Mouse (Mus musculus): ENCODE data around the gene Cass4.

Gene Cass4

DNA sequence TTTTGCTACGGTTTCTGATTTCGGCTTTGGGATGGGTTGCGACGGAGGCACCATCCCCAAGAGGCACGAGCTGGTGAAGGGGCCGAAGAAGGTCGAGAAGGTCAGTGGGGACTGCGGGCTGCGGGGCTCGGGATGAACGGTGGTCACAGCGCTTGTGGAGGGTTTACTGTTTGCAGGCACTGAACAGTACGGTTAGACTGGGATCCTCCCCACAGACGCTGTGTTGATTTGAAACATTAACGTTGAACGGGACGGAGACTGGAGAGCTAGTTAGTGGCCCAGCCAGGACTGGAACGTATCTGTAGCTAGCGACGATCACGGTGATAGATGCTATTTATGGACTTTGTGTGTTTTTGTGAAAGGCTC, 47.0 kb downstream of the Cass4 start:
- DNase-seq (ENCODE audit: low spot score), result no peak

- DNase-seq (ENCODE audit: low spot score), result peak; percentile 90
Measured at GRCm38 (mm10) chr2:172441176-172441575, 47.6 kb downstream of the Cass4 start.

DNA sequence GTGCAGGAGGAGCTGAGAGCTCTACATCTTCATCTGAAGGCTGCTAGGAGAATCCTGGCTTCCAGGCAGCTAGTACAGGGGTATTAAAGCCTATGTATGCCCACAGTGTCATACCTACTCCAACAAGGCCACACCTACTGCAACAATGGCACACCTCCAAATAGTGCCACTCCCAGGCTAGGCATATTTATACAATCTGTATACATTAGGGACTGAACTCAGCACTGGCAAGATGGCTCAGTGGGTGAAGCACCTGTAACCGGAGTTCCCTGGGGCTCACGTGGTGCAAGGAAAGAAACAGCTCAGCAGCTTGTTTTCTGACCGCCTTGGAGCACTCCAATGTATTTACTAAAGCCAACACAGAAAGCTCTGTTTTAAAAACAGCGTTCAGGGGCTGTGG, 52.0 kb downstream of the Cass4 start:
- DNase-seq (ENCODE audit: low spot score), result no peak

GRCm38 (mm10) chr2:172447317-172447716, 53.7 kb downstream of the Cass4 start:
- peak; percentile 46 for DNase-seq (ENCODE audit: low spot score)

- DNase-seq (ENCODE audit: low spot score), result no peak
Measured at GRCm38 (mm10) chr2:172448329-172448728, 54.7 kb downstream of the Cass4 start.

DNA sequence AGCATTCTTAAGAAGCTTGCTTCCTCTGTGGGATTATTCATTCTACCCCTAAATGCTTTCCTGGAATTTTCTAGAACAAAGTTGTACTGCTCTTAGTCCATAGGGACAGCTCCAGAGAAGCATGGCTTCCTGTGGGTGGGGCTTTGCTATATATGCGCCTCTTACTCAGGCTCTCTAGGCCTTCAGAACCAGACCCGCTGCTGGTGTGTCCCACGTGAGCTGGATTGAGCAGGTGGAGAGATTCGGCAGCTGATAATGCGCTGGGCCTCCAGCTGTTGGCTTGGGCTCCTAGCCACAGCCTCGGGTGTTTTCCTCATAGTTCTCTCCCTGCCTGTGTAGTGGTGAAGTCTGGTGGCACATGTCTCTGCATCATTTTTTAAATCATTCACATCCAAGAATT, 57.0 kb downstream of the Cass4 start:
- no peak for DNase-seq (ENCODE audit: low spot score)

GRCm38 (mm10) chr2:172452031-172452430, 58.4 kb downstream of the Cass4 start:
- no peak for DNase-seq (ENCODE audit: low spot score)

- no peak for DNase-seq (ENCODE audit: low spot score)
Measured at GRCm38 (mm10) chr2:172452458-172452857, 58.9 kb downstream of the Cass4 start.

GRCm38 (mm10) chr2:172458496-172458895, 64.9 kb downstream of the Cass4 start, which contains the start of gene Gcnt7:
Gcnt7 (minus strand) TSS chr2:172458596.
- DNase-seq (ENCODE audit: low spot score), result no peak

DNA sequence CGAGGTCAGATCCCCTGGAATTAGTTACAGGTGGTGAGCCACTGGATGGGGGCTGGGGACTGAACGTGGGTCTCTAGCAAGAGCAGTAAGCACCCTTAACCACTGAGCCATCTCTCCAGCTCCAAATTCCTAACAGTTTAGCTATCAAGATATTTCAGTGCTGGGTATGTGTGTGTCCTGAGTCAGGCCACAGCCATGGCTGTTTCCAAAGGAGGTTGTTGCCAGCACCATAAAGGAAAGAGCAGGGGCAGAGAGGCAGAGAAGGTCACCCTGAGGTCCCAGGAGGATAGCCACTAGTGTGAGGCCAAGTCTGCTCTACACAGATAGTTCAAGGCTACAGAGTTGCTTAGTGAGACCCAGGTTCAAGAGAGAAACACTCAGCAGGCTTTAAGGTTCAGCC, 67.1 kb downstream of the Cass4 start:
- DNase-seq (ENCODE audit: low spot score), result no peak

DNA sequence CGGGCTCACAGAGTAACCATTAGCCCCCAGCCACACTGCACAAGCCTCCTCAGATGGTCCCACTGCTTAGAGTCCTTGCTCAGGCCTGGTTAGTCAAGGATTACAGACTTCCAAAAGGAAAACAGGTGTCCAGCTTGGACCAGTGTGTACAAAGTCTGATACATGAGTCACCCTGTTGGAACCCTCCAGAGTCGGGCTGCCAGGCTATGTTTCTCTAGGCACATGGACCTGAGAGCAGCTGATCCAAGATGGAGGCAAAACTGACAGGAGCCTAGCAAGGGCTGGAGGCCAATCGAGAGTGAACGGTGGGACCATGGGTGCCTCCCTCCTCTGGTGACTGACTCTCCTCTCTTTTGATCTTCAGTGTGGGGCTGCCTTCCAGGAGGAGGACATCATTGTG, 69.2 kb downstream of the Cass4 start:
- DNase-seq (ENCODE audit: low spot score), result no peak

DNA sequence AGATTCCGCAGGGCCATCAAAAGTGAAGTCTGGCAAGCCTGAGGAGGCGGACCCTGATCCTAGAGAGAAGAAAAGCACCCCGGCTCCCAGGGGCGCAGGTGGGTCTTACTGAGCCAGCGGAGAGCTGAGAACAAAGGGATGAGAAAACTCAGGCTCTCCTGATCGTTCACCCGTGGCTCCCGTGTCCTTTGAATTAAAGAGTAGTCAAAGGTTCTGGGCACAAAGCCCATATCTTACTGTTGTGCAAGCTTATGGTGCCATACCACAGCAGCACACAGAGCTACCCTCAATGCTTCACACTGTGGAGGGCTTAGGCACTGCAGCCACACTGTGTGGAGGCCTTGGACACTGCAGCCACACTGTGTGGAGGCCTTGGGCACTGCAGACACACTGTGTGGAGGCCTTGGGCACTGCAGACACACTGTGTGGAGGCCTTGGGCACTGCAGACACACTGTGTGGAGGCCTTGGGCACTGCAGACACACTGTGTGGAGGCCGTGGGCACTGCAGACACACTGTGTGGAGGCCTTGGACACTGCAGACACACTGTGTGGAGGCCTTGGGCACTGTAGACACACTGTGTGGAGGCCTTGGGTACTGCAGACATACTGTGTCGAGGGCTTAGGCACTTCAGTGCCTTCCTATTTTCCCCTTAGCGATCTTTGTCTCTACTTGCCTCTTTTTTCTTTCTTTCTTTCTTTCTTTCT, 73.0 kb downstream of the Cass4 start:
- no peak for DNase-seq (ENCODE audit: low spot score)

DNA sequence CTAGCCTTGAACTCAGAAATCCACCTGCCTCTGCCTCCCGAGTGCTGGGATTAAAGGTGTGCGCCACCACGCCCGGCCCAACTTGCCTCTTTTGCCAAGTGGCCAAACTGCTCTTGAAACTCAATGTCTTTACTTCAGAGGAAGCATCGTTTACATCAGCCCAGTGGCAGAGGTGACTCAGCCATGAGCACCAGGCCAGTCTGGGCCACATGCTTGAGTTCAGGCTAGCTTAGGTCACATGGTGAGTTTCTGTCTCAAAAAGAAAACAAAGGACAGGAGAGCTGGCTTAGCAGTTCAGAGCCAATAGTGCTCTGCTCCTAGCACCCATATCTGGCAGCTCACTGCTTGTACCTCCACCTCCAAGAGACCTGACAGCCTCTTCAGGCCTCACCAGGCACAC, 73.6 kb downstream of the Cass4 start:
- DNase-seq (ENCODE audit: low spot score), result peak; percentile 45

GRCm38 (mm10) chr2:172468346-172468819, 74.8 kb downstream of the Cass4 start:
- peak; percentile 88 for DNase-seq (ENCODE audit: low spot score)

DNA sequence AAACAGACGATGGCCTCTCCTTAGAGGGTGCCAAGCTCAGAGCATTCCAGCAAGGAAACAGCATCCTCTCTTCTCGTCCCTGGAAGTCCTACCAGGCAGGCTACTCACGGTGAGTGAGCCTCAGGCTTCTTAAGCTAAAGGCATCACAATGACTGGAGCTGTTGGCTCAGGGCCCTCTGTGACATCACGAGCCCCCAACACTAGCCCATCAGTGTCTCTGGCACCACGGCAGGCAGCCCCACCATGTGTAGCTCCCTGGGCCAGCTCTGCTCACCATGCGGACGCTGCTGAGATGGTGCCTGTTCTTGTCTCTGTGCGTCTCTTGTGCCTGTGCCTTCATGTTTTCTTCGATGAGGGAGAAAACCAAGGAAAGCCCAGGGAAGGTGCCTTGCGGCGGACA, 78.7 kb downstream of the Cass4 start, which contains the start of gene Fam209:
TSS of gene Fam209 (plus strand) at position 203 of the 400 bp plus-strand sequence.
- DNase-seq (ENCODE audit: low spot score), result no peak

GRCm38 (mm10) chr2:172473591-172473990, 80.0 kb downstream of the Cass4 start:
- DNase-seq (ENCODE audit: low spot score), result peak; percentile 95

GRCm38 (mm10) chr2:172474970-172475369, 81.4 kb downstream of the Cass4 start:
- peak; percentile 43 for DNase-seq (ENCODE audit: low spot score)

DNA sequence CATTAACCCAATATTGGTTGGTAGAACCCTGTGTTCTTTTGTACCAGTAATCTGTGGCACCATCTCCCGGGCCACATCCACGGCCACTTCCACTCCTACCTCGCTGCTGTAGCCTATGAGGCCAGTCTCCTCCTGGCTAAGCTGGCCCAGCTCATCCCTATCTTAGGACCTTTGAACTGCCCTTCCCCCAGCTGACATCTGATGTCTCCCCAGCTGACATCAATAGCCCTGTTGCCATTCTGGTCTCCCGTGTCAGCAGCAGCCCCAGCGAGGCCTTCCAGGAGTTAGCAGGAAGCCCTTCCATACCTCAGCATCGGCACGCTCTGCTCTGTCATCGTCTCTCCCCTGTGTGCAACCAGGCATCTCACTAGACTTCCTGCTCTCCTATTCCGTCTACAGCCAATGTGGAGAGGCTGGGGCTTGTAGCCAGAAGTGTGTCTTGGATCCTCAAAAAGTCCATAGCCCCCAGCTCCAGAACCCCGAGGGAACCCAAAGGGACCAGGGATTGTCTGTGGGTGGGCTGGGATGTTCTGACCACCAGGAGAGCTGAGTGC, 83.2 kb downstream of the Cass4 start:
- no peak for DNase-seq (ENCODE audit: low spot score)

DNA sequence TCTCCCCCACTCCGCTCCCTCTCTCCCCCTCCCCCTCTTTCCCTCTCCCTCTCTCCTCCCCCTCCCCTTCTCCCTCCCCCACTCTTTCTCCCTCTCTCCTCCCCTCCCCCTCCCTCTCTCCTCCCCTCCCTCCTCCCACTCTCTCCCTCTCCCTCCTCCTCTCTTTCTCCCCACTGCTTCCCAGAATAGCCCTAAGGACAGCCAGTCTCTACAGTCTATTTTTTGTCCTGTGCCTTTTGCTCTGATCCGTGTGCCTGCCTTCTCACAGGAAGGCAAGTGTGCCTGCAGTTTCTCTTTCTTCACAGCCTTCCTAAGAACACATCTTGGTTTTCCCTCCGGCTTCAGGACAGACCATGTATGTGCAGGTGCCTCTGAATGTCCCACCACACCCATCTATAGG, 83.8 kb downstream of the Cass4 start:
- peak; percentile 43 for DNase-seq (ENCODE audit: low spot score)

DNA sequence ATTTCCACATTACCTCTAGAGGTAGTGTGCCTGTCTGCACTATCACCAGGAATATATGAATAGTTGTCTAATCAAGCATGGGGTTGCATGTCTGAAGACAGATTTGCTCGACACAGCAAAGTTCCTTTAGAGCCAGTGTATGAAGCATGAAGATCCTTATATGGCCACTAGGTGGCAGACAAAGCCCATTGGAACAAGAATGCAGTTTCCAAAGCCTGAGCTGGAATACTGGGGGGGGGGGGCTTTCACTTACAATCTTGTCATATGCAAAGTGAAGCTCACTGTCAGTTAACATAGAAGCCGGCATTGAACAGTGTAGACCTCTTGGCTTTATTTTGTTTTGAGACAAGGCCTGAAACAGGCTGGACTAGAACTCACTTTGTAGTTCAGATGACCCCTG, 84.3 kb downstream of the Cass4 start:
- DNase-seq (ENCODE audit: low spot score), result peak; percentile 83

GRCm38 (mm10) chr2:172480296-172480695, 86.7 kb downstream of the Cass4 start:
- DNase-seq (ENCODE audit: low spot score), result no peak

GRCm38 (mm10) chr2:172481654-172482385, 88.2 kb downstream of the Cass4 start:
- no peak for DNase-seq (ENCODE audit: low spot score)

Measured in adipocyte (in vitro differentiated cells).